Mouse (Mus musculus): ENCODE data around the gene Pde5a.

DNA sequence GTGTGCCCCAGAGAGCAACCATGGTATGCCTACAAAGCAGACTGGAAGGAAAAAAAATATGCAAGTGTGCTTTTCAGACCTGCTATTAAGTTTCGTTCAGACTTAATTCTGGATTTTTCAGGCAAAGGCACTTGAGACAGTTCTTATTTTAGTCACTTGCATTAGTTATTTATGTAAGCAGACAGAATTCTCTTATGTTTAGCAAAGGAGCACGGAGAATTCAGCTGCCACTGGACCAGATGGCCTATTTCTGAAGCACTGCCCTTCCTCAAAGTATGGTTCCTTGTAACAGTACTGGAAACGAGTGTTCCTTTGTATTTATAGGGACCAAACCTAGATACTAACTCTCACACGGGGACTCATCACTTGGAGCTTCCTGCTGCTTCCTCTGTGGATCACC is 38.2 kb downstream of the Pde5a start:
- no peak for TF ChIP-seq HCFC1 (IDR thresholded peaks at IDR 0.05; ENCODE audit: borderline replicate concordance, insufficient read depth, low read length)
- TF ChIP-seq ZNF384 (IDR thresholded peaks at IDR 0.05; ENCODE audit: low read depth, low read length) = no peak

All from ES-E14 (cell line).